Mouse (Mus musculus): ENCODE measurements around the gene Farp2.
A peak's percentile ranks its signal among the peaks of the same experiment; 100 is the strongest.
"Not testable (repeated sequence)": the region's sequence is repeated elsewhere in the genome, so short reads cannot be mapped to it uniquely, and the experiment has no call there.

Farp2 gene

DNA sequence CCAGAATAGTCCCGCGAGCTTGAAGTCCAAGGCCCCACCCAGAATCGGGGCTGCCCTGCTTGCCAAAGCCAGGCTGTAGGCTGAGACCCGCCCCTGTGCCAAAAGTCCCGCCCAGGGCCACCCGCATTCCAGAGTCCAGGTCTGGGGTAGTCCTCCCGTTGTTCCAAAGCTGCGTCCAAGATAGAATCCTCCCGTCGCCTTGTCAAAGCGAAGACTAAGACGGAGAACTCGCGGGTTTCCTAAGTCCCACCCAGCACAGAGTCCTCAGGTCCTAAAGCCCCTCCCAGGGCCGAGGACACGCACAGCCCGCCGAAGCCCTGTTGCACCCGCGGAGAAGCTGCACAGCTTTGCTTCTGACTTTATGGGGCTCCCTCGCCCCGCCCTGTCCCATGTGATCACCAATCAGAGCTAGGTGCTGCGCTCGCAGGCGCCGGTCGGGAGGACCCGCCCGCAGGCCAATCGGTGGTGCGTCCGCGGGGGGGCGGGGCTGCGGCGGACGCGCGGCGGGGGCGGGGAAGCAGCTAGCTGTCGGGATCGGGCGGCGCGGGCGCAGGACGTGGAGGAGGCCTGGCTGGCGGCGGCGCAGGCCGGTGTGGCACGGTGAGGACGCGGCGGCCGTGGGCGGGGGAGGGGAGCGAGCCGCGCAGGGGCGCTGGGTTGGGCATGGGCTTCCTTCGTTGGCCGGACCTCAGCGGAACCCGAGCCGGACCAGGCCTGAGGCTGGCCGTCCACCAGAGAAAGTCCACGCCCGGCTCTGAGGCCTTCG lies at the start of gene Farp2:
Farp2 (plus strand) TSS at position 495 of the 766 bp plus-strand sequence.
- peak; percentile 96 for DNase-seq (ENCODE audit: low spot score)

DNA sequence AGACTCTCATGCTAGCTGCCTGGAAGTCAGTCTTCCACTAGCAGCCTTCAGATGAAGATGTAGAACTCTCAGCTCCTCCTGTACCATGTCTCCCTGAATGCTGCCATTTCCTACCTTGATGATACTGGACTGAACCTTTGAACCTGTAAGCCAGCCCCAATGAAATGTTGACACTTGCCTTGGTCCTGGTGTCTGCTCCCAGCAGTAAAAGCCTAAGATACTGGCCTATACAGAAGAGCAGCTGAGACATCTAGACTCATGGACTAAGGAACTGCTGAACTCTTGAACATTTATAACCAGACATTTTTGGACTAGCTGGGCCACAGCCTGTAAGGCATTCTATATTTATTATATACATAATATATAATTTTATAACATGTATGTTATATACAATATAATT lies 46.8 kb upstream of the Farp2 start:
- no peak for DNase-seq (ENCODE audit: low spot score)

DNA sequence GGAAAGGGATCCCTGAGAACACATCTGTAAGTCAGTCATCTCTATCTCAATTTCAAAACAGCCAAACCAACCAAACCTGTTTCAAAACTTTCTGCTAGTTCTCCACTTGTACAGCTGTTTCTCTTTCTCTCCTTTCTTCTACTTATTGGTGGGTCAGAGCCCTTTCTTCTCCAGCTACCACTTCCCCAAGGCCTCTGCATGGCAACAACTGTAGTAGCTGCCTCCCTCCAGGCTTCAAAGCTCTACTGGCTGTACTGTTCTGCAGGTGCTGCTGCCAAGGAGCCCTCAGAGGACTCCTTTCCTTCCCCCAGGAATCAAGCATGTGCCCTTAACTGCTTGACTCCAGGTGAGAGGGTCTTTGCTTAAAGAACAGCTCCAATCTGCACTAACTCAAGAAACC lies 46.1 kb upstream of the Farp2 start:
- DNase-seq (ENCODE audit: low spot score), result no peak

DNA sequence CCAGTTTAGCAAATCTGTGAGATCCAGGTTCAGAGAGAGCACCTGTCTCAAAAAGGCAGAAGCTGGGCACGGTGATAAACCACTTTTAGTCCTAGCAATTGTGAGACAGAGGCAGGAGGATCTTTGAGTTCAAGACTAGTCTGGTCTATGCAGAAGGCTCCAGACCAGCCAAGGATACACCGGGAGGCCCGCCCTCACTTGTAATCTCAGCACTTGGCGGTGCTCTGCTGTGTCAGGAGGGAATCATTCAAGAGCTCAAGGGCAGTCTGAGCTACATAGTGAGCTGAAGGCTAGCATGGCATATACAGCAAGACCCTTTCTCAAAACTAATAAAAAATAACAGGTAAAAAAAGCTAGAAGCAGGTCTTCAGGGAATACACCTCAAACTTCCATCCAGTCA lies 43.3 kb upstream of the Farp2 start:
- DNase-seq (ENCODE audit: low spot score), result no peak

DNA sequence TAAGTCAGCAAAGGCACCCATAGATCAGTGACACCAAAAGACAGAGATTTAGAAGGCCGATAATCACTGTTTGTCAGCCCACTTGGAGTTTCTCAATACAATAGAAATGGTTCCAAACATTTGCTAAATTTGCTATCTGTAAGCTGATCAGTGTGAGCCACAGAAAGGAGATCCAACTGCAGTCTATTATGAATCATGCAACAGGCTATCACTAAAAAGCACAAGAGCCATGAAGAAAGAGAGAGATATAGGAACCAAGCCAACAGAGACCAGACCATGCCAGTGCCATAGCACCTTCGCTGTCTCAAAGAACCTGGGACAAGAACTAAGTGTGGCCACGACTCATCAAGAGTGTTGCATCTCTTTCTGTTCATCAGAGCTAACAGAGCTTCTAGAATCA lies 36.2 kb upstream of the Farp2 start:
- no peak for DNase-seq (ENCODE audit: low spot score)

DNA sequence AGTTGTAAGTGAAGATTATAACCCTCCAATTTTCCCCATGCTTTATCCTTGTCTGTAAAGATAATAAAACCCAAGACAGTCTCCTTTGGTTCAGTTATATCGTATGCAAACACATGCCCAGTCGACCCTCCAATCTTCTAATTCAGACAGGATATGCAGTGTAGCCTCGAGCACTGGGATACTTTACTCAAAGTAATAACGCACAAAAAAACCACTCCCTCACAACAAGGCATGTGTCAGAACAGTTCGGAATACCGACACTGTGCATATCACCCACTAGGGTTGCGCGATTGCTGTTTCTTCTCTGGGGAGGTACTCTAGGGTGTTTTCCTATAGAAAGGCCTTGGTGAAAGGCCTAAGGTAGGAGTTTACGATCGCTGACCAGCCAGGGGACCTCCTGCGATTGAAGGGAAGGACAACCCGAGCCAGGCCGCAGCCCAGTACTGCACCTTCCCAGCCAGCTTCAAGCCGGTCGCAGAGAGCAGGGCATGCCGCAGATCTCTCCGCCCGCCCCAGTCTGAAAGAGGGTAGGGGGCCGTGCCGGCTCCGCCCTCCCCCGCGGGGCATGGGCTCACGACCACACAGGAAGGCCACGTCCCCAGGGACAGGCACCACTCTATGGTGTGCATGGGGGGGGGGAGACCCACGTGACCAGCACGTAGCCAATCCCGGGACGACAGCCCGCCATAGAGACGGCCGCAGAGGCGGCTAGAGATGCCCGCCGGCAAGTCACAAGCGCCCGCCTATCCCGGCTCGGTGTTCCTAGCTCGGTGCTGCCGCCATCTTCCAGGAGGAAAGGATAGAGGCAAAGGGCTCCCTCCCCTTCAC lies 33.9 kb upstream of the Farp2 start:
- DNase-seq (ENCODE audit: low spot score), result peak; percentile 97

DNA sequence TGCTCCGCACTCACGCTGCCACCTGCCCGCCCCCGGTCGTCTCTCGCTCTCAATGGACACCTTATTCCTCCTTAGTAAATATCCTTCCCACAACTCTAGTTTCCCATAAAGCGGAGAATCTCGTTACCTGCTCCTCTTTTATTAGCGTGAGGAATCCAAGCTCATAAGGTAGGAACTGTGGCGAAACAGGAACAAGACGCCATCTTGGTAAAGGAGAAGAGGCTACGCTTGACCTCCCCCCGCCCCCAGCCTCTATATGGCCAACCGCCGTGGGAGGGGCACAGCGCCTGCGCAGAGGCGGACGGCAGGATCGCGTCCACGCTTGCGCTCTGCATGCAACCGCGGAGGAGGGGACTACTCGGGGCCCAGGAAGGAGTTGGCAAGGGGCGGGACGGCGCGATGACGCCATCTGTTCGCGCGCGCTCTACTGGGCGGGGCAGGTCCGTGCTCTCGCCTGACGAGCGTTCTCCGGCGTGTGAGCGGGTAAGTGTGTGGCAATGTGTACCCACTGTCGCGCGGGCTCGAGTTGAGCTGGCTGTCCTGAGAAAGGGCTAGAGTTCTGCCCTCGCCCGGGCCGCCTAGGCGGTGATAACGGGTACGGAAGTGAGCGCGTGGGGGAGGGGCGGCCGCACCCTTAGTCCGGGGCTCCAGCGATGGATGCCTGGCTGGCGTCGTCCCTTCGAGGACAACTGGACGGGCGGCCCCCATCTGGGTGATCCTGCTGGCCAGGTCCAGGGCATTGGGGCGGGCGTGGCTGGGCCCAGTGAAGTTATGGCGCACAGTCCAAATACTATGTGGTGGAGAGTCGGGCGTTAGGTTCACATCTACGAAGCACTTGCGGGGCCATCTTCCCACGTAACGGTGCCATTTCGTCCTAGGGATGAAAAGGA lies 33.0 kb upstream of the Farp2 start, which contains the start of gene Hdlbp:
Hdlbp (minus strand) TSS at position 230 of the 890 bp plus-strand sequence.
- DNase-seq (ENCODE audit: low spot score), result peak; percentile 99

DNA sequence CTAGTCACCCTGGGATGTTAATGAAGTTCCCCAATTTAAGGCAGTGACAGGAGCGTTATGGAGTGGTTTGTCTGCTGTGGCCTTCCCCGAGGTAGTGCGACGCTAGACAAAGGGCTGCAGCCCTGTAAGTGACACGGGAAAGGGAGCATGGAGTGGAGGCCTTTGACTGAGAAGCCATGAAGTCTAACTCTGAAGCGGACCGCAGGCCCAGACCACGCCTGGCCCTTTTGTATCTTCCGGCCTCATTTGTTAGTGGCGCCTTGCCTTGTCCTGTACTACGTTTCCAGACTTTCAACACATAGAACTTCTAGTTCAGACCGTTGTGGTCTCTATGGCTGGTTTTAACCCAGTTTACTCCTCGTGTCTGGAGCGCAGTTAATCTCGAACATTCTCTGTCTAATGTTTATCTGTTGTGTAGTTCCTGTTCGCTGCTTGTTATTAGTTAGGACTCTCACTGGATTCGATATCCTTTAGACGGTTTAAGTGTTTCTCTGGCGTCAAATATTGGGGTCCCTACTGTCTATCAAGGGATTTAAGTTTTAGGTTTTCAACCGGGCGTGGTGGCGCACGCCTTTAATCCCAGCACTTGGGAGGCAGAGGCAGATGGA lies 32.3 kb upstream of the Farp2 start:
- DNase-seq (ENCODE audit: low spot score), result peak; percentile 59

DNA sequence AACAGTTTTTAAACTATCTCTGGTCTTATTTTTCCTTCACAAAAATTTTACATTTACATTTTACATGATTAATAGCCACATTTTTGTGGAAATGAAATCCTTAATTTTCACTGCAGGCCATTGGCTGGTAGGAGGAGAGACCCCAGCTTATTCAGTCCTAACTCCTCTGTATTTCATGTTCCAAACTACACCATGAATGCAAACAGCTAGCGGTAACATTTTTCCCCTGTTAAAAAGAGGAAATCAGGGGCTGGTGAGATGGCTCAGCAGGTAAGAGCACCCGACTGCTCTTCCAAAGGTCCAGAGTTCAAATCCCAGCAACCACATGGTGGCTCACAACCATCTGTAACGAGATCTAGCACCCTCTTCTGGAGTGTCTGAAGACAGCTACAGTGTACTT lies 25.6 kb upstream of the Farp2 start:
- not testable (repeated sequence) for DNase-seq (ENCODE audit: low spot score)

DNA sequence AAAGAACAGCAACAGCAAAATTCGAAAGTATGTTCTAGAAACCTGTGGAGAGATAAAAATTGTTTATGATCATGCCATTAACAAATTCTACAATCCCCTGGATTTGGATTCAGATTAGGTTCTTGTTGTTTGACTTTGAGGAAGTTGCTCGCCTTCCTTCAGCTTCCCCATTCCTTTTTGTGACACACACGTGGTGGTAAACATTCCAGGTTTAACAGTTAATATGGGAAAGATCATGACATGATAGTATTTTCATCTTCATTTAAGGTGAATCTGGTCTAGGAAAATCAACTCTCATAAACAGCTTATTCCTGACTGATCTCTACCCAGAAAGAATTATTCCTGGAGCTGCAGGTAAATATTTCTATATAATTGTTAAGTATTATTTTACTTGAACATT lies 16.6 kb upstream of the Farp2 start:
- DNase-seq (ENCODE audit: low spot score), result no peak

DNA sequence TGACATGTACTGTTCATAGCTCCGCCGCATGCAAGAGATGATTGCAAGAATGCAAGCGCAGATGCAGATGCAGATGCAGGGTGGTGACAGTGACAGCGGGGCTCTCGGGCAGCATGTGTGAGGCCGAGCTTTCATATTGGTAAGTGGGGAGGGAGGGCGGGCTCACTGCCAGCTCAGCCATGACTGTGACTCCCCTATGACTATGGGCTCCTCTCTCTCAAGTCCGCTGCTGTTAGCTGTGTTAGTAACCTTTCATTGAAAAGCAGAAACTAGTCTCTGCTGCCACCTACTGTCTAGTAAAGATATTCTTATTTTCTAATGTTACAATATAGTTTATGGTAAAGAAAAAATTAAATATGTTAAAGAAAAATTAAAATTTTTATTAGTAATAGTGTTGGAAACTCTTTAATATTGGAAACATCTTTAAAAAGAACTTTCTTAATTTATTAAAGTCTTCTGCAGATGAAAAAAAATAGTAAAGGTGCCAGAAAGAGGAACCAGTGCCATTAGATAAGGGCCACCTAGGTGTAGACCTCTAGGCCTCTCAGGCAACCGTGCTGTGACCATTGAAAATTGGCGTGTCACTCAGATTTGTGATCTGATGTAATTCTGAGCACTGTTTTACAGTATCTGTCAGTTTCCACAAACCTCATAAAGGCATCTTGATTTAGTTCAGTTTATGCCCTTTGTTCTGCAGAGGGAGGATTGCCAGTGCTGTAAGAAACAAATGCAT lies 4.8 kb upstream of the Farp2 start:
- peak; percentile 73 for DNase-seq (ENCODE audit: low spot score)

DNA sequence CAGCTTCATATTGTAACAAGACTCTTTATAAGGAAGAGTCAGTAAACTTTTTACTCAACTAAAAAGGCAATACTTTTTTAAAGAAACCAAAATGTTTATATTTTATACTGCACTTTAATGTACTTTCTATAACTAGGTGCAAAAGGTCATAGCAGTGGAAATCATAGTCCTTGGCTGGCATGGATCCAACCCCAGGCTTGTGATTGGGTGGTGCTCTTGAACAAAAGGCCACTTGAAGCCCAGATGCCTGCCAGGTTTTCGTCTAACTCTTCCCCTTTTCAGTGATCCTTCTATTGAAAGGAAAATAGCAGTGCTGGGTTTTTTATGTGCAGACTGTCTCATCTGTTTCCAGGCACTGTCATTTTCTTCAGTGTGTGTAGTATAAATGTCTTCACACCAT lies 3.3 kb upstream of the Farp2 start:
- not testable (repeated sequence) for DNase-seq (ENCODE audit: low spot score)

DNA sequence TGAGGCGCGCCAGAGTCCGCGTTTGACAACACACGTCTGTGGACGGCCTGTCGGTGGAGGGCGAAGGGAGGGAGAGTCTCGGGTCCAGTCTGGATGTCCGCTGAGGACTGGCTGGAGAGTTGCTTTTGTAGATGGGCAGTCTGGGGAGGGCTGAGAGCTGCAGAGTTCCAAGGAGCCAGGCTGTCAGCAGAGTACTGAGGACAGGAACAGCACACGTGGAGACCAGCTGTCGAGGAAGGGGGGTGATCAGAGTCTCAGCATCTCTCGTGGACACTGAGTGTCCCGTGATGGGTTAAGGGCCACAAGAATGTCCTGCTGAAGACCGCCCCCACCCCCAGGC lies 442 bp downstream of the Farp2 start:
- DNase-seq (ENCODE audit: low spot score), result peak; percentile 57

DNA sequence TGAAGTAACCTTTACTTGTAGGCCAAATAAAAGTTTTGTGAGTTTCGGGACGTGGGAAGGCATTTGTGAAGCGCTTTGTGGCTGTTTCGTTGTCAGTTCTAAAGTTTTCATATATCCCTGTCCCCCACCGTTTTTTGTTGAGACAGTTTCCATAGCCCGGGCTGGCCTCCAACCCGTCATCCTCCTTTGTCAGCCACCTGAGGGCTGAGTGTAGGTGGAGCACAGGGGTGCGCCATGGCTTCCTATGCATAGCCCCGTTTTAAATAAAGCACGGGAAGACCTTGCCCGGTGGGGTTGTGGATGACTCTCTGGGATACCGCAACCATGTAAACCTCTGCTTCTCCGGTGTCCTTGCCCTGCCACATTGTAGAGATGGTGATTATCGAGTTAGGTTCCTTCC lies 1.3 kb downstream of the Farp2 start:
- DNase-seq (ENCODE audit: low spot score), result peak; percentile 3

DNA sequence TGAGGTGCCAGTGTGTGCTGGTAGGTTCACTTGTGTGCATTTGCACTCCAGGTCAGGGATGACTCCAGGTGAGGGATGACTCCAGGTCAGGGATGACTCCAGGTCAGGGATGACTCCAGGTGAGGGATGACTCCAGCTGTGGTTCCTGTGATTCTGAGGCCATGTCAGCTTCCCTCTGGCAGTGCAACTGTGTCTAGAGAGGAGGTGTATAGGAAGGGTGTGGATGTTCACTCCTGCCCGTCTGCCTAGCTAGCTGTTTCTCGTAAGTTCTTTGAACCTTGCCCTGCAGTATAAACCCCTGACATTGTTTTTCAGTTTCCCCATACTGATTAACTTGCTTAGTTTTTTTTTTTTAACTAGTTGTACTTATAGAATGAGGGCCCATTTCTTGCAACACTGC lies 9.6 kb downstream of the Farp2 start:
- DNase-seq (ENCODE audit: low spot score), result no peak

DNA sequence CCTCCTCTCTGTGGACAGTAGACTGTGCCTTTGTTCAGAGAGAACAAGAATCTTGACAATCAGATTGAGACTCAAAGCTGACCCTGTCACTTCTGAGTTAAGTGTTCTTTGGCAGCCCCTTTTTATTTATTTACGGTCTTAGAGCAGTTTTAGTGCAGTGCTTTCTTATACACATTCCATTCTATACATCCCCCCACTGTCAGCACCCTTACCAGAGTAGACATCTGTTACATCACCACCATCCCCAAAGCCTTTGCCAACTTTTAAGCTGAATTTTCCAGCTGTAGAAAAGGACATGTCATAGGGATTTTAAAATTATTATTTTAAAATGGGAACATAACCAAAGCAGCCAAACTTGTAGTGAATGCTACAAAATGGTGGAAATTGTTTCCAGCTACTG lies 10.4 kb downstream of the Farp2 start:
- no peak for DNase-seq (ENCODE audit: low spot score)

DNA sequence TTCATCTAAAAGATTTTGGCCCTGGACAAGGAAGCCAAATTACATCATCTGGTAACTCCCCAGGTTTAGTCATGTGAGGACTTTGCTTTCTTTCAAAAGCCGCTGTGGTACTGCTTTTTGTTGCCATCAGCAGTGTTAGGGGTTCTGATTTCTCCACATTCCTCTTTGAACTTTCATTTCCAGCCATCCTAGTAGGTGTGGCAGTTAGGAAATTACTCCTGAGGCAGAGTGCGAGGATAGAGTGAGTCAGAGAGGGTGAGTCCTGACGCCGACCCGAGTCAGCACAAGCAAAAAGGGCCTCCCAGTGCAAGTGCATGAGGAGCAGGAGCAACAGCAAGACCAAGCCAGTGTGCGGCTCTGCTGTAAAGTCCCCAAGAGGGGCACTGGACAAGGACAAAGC lies 17.9 kb downstream of the Farp2 start:
- no peak for DNase-seq (ENCODE audit: low spot score)

DNA sequence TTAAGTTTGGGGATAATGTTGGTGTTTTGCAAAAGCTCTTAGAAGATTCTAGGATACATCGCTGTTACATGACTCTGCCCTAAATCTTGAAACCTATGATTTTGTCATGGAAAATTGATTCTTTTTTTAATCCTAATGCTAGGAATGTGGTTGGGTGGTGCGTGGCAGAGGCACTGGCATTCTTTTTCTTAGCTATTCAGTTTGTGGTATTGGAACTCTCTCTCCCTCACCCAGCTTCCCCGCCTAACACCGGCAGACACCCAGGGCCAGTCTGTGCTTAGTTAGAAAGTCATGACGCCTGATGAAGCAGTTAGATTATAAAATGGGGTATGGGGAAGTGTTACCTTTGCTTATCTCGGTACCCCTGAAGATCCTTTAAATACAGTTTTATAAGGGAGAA lies 25.3 kb downstream of the Farp2 start:
- no peak for DNase-seq (ENCODE audit: low spot score)

DNA sequence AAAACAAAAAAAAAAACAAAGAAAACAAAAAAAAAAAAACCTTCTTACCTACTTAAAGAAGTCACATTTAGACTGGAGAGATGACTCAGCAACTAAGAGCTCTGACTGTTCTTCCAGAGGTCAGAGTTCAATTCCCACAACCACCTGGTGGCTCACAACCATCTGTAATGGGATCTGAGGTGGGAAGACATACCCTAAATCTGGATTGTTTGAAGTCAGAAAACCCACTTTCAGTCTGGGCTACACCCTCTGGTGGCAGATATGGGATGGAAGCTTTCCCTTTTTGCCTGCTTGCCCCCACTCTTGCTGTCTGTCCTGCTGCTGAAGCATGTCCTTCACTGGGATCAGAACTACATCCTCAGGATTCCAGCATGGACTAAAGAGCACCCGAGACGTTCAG lies 31.3 kb downstream of the Farp2 start:
- DNase-seq (ENCODE audit: low spot score), result no peak

DNA sequence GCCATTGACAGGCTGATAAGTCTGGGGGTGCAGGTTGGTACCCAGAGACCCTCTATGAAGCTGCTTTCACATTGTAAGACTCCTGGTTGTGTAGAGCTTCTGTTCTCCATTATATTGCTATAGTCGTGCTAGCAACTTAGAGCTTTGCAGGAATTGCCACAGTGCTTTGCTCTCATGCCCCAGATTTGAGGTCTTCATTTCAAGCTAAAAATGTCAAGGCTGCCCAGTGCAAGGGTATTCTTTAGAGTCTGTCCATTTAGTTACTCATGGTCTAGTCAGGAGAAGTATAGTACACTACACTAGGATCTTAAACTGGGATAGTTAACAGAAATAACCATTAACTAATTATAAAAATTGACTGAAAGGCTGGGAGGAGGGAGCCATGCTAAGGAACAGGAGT lies 35.4 kb downstream of the Farp2 start:
- DNase-seq (ENCODE audit: low spot score), result no peak

DNA sequence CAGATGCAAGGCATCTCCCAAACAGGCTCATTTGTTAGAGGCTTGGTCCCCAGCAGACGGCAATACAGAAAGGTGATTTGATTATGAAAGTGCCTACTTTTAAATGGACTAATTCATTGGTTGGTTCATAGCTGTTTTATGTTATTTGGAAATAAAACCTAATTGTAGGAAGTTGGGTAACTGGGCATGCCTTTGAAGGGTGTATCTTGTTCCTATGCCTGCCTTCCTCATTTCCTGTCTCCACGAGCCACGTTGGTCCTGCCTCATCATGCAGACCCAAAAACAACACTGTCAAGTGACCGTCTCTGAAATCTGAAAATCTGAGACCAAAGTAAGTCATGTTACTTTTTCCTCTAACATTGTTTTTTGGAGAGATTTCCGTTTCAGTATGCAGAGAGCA lies 39.5 kb downstream of the Farp2 start:
- DNase-seq (ENCODE audit: low spot score), result no peak

Data from embryo, embryonic 10.5 days (tissue).